Mouse (Mus musculus) forebrain, embryonic 13.5 days (tissue): Measurements from ENCODE around the gene Lrrc20. TPM values are rescaled to one million over a fixed set of nuclear protein-coding genes. Genes with fewer than 3 reads are reported as not detected.

Experiments
- ATAC-seq: fragments of 200-750 bp; cut with Nextera tagmentation; 2 replicates; pipeline ENCODE4 v1.8.0; 2017
- H3K27ac ChIP-seq: fragments of 300-500 bp; sonication (generic); 2 replicates; pipeline ENCODE4 v1.5.1; 2015; ENCODE audit warnings: inconsistent platforms, mild to moderate bottlenecking, moderate library complexity
- H3K27me3 ChIP-seq: fragments of 300-500 bp; sonication (generic); 2 replicates; pipeline ENCODE4 v1.6.1; 2015; ENCODE audit warnings: mild to moderate bottlenecking, inconsistent platforms
- H3K36me3 ChIP-seq: fragments of 300-500 bp; sonication (generic); 2 replicates; pipeline ENCODE4 v1.6.1; 2015; ENCODE audit warnings: mild to moderate bottlenecking, inconsistent platforms; ENCODE audit not compliant: poor library complexity, severe bottlenecking
- H3K4me1 ChIP-seq: fragments of 300-500 bp; sonication (generic); 2 replicates; pipeline ENCODE4 v1.6.1; 2015; ENCODE audit warnings: inconsistent platforms
- H3K4me2 ChIP-seq: fragments of 300-500 bp; sonication (generic); 2 replicates; pipeline ENCODE4 v1.6.1; 2015; ENCODE audit warnings: inconsistent platforms, mild to moderate bottlenecking, moderate library complexity
- H3K4me3 ChIP-seq: fragments of 300-500 bp; sonication (generic); 2 replicates; pipeline ENCODE4 v1.5.1; 2015; ENCODE audit warnings: mild to moderate bottlenecking, inconsistent platforms
- H3K9ac ChIP-seq: fragments of 300-500 bp; sonication (generic); 2 replicates; pipeline ENCODE4 v1.6.1; 2015; ENCODE audit warnings: mild to moderate bottlenecking, inconsistent platforms
- H3K9me3 ChIP-seq: fragments of 300-500 bp; sonication (generic); replicated peaks from 2 replicates; pipeline ENCODE4 v1.6.1; 2016; ENCODE audit warnings: inconsistent platforms
- WGBS: fragments of 180-500 bp; shearing (Covaris S2); methylation state at CpG from one replicate; pipeline ENCODE4 v1.1.7; 2015; 5-methylcytosine and 5-hydroxymethylcytosine counted together
- polyA plus RNA-seq: library from polyadenylated mRNA; unstranded; fragments of >200 nt; fragmentation: Nextera tagmentation; extraction: Ambion mirVana; gene quantifications from 2 replicates; pipeline ENCODE4 v1.2.1, GENCODE M21; 2015

Gene Lrrc20
- polyA plus RNA-seq, 1 experiment from 2014 or later, result 16.4 TPM

GRCm38 (mm10) chr10:61627195-61627937 is 151.8 kb downstream of the Lrrc20 start:
- ATAC-seq, result no peak
- Histone ChIP-seq H3K4me1 (peaks cover 12% of the 10 kb centered on the region), H3K9me3 (no peaks in the 10 kb centered on the region), H3K9ac (no peak overlapping the region), H3K27ac (no peak overlapping the region), H3K36me3 (no peaks in the 10 kb centered on the region), H3K4me3 (no peak overlapping the region), H3K27me3 (peaks cover 51% of the 10 kb centered on the region), H3K4me2 (no peak overlapping the region)
- 81% methylated on average over 15 of the region's 15 CpGs for WGBS

GRCm38 (mm10) chr10:61627938-61628250 is 152.3 kb downstream of the Lrrc20 start:
- Histone ChIP-seq H3K27ac (no peak overlapping the region), H3K4me1 (peaks cover 12% of the 10 kb centered on the region), H3K4me3 (no peak overlapping the region), H3K27me3 (peaks cover 51% of the 10 kb centered on the region), H3K4me2 (no peak overlapping the region), H3K36me3 (no peaks in the 10 kb centered on the region), H3K9me3 (no peaks in the 10 kb centered on the region), H3K9ac (no peak overlapping the region)
- 92% methylated on average over 4 of the region's 4 CpGs for WGBS
- ATAC-seq, result no peak

Other genes with a start within 250 kb of the Lrrc20 start
- 0.13 TPM in 2 replicates for gene Adamts14, start 202.4 kb upstream of the Lrrc20 start, polyA plus RNA-seq
- gene Prf1, start 178.0 kb upstream of the Lrrc20 start, polyA plus RNA-seq, result not detected in 2 replicates
- gene Pald1, start 92.3 kb upstream of the Lrrc20 start, polyA plus RNA-seq, result 13.2 and 16.3 TPM in 2 replicates
- gene Nodal, start 57.8 kb upstream of the Lrrc20 start, polyA plus RNA-seq, result 0.08 TPM in 1 of 2 replicates, not detected in the other
- gene Eif4ebp2, start 23.1 kb upstream of the Lrrc20 start, polyA plus RNA-seq, result 96.4 and 102 TPM in 2 replicates
- gene Npffr1, start 119.7 kb downstream of the Lrrc20 start, polyA plus RNA-seq, result 0.24 and 0.36 TPM in 2 replicates
- 285 and 287 TPM in 2 replicates for gene Ppa1, start 172.8 kb downstream of the Lrrc20 start, polyA plus RNA-seq
- gene Sar1a, start 204.5 kb downstream of the Lrrc20 start, polyA plus RNA-seq, result 205 and 216 TPM in 2 replicates
- gene Tysnd1, start 219.7 kb downstream of the Lrrc20 start, polyA plus RNA-seq, result 18.0 and 18.4 TPM in 2 replicates
- gene Aifm2, start 239.5 kb downstream of the Lrrc20 start, polyA plus RNA-seq, result 5.0 and 5.1 TPM in 2 replicates